ENCODE assay signal across 8 mouse cellular contexts in genomic region chr19:34474228-34474990, GRCm38 (mm10). TPM values are rescaled to one million over a fixed set of nuclear protein-coding genes. Genes with fewer than 3 reads are reported as not detected.
DNase-seq lines count a peak whose midpoint lies in the region; ATAC-seq lines count a peak whose summit lies in the region.

No protein-coding gene starts in this region.

- peaks cover 16% of the 10 kb centered on the region for H3K4me1 ChIP-seq in liver, embryonic 12.5 days
- H3K4me1 ChIP-seq in neural tube, embryonic 12.5 days: peaks cover 15% of the 10 kb centered on the region

- 10% methylated on average over 49 of the region's 49 CpGs for WGBS in liver, embryonic 12.5 days (ENCODE audit: insufficient replicate concordance)
- WGBS in neural tube, embryonic 12.5 days: 6% methylated on average over 49 of the region's 49 CpGs

- DNase-seq in frontal cortex, postnatal 36 days (ENCODE audit: low spot score in 2 of 2): peak; percentile 30 to 31
- no peak for DNase-seq in frontal cortex, postnatal 25 days (ENCODE audit: low spot score in 2 of 2)
- peak; percentile 19 to 35 for DNase-seq in CD8-positive naive resting alpha-beta T cell, adult 2 months (ENCODE audit: low read depth in 2 of 2, low spot score in 2 of 2)
- DNase-seq in embryo, embryonic 11.5 days (ENCODE audit: low read depth, low spot score): peak; percentile 19
- DNase-seq in frontal cortex, postnatal 10 days (ENCODE audit: low spot score in 2 of 2): no peak

- H3K4me2 ChIP-seq in liver, embryonic 12.5 days: peak overlapping the region; percentile 78
- H3K4me2 ChIP-seq in neural tube, embryonic 12.5 days (replicated peaks): peak overlapping the region; percentile 97

- peak; percentile 64 to 76 for ATAC-seq in hematopoietic stem cell, adult 5-6 weeks (replicated peaks in 1 of 2; ENCODE audit: insufficient read depth in 1 of 2, low FRiP score in 2 of 2, low TSS enrichment in 1 of 2, low read depth in 1 of 2, poor library complexity in 2 of 2, severe bottlenecking in 2 of 2)
- ATAC-seq in liver, embryonic 12.5 days: peak; percentile 40; the same call in 1 of the 2 replicates
- ATAC-seq in neural tube, embryonic 12.5 days (ENCODE audit: low FRiP score, low read depth): peak; percentile 78

- no peaks in the 10 kb centered on the region for H3K9me3 ChIP-seq in liver, embryonic 12.5 days (replicated peaks)
- H3K9me3 ChIP-seq in neural tube, embryonic 12.5 days: no peaks in the 10 kb centered on the region

- peak overlapping the region; percentile 22; the same call in 1 of the 2 replicates for H3K9ac ChIP-seq in liver, embryonic 12.5 days
- peak overlapping the region; percentile 13 for H3K9ac ChIP-seq in neural tube, embryonic 12.5 days

- H3K4me3 ChIP-seq in liver, embryonic 12.5 days: peak overlapping the region; percentile 51
- peak overlapping the region; percentile 51 for H3K4me3 ChIP-seq in neural tube, embryonic 12.5 days

- no peaks in the 10 kb centered on the region for H3K36me3 ChIP-seq in liver, embryonic 12.5 days
- no peaks in the 10 kb centered on the region for H3K36me3 ChIP-seq in neural tube, embryonic 12.5 days

- peaks cover 43% of the 10 kb centered on the region for H3K27me3 ChIP-seq in liver, embryonic 12.5 days (replicated peaks)
- peaks cover 18% of the 10 kb centered on the region; the same call in 1 of the 2 replicates for H3K27me3 ChIP-seq in neural tube, embryonic 12.5 days (replicated peaks)

- H3K27ac ChIP-seq in liver, embryonic 12.5 days: no peak overlapping the region
- H3K27ac ChIP-seq in neural tube, embryonic 12.5 days: no peak overlapping the region

RNA-seq across cellular contexts. Expression of gene Ch25h, which starts 0.6 kb away (rescaled TPM):
- 0.19 and 0.35 TPM in 2 replicates for total RNA-seq in hematopoietic stem cell, adult 5-6 weeks (2017)
- 0.43 and 0.97 TPM in 2 replicates for polyA plus RNA-seq in liver, embryonic 12.5 days (2016; fragmentation: Nextera tagmentation; extraction: Ambion mirVana)
- polyA plus RNA-seq in neural tube, embryonic 12.5 days (2016; fragmentation: Nextera tagmentation; extraction: Ambion mirVana): 1.6 and 2.1 TPM in 2 replicates

RNA-seq across cellular contexts. Expression of gene Lipa, which starts 52.9 kb away (rescaled TPM):
- 31.0 and 34.5 TPM in 2 replicates for total RNA-seq in hematopoietic stem cell, adult 5-6 weeks (2017)
- 33.4 and 35.0 TPM in 2 replicates for polyA plus RNA-seq in liver, embryonic 12.5 days (2016; fragmentation: Nextera tagmentation; extraction: Ambion mirVana)
- polyA plus RNA-seq in neural tube, embryonic 12.5 days (2016; fragmentation: Nextera tagmentation; extraction: Ambion mirVana): 23.1 and 23.9 TPM in 2 replicates

Comparison
In these comparisons a context has a peak if more than half of its experiments do, and no peak if none do; other contexts are left out.
1. DNase-seq: peak in frontal cortex, postnatal 36 days (2 of 2), CD8-positive naive resting alpha-beta T cell, adult 2 months (2 of 2) and embryo, embryonic 11.5 days (single experiment); none in frontal cortex, postnatal 25 days (0 of 2) and frontal cortex, postnatal 10 days (0 of 2).
2. Peak in every context shown above with its lines, with median percentiles within 50 percentile points of each other: ATAC-seq.